In genomic region chr5:103336689-103337490, GRCm38 (mm10) we compare ENCODE assay signal across 9 mouse cellular contexts.
A peak's percentile ranks its signal among the peaks of the same experiment; 100 is the strongest.
DNase-seq lines count a peak whose midpoint lies in the region; ATAC-seq and TF ChIP-seq lines count a peak whose summit lies in the region.
"Had no signal": no experiment of that assay in that cellular context is flagged by ENCODE, and none has a peak within 500 bp of the region (broad histone marks: within the 10 kb centered on the region; RNA-seq: fewer than 3 reads in every experiment).

No protein-coding gene starts in this region.

- H3K4me1 ChIP-seq in heart, embryonic 15.5 days (replicated peaks) = no peaks in the 10 kb centered on the region; the same call in 1 of the 2 replicates
- peaks cover 39% of the 10 kb centered on the region for H3K4me1 ChIP-seq in forebrain, embryonic 10.5 days
- peaks cover 8% of the 10 kb centered on the region; the same call in 1 of the 2 replicates for H3K4me1 ChIP-seq in limb, embryonic 15.5 days

- DNase-seq in heart, postnatal 14 days = no peak
- DNase-seq in brain, embryonic 14.5 days (ENCODE audit: low read depth) = peak; percentile 76
- no peak for DNase-seq in forebrain, embryonic 10.5 days (ENCODE audit: extremely low spot score, low spot score)
- DNase-seq in right cerebral cortex, adult 18-20 months = no peak
- no peak for DNase-seq in B cell, adult 2 months
- no peak for DNase-seq in left cerebral cortex, postnatal 14 days (ENCODE audit: low spot score in 2 of 2)

- peak overlapping the region; percentile 38 for H3K4me2 ChIP-seq in heart, embryonic 15.5 days
- H3K4me2 ChIP-seq in limb, embryonic 15.5 days = 0 out of 2 replicates have a peak overlapping the region, but pooled peaks have one; percentile 6

- H3K36me3 ChIP-seq in heart, embryonic 15.5 days = no peaks in the 10 kb centered on the region
- H3K36me3 ChIP-seq in forebrain, embryonic 10.5 days (replicated peaks) = no peaks in the 10 kb centered on the region
- no peaks in the 10 kb centered on the region for H3K36me3 ChIP-seq in limb, embryonic 15.5 days

- no peak overlapping the region for H3K9ac ChIP-seq in heart, embryonic 15.5 days
- no peak overlapping the region for H3K9ac ChIP-seq in limb, embryonic 15.5 days

- TF ChIP-seq POLR2A in brain, embryonic 14.5 days (IDR thresholded peaks at IDR 0.05; ENCODE audit: borderline replicate concordance, extremely low read depth, insufficient read depth, insufficient read length, poor library complexity, severe bottlenecking) = no peak

- H3K9me3 ChIP-seq in heart, embryonic 15.5 days (replicated peaks) = no peaks in the 10 kb centered on the region
- H3K9me3 ChIP-seq in forebrain, embryonic 10.5 days = peaks cover 3% of the 10 kb centered on the region; the same call in 1 of the 2 replicates
- H3K9me3 ChIP-seq in limb, embryonic 15.5 days = no peaks in the 10 kb centered on the region

- no peaks in the 10 kb centered on the region; the same call in 1 of the 2 replicates for H3K27me3 ChIP-seq in heart, embryonic 15.5 days
- peaks cover 94% of the 10 kb centered on the region for H3K27me3 ChIP-seq in forebrain, embryonic 10.5 days (ENCODE audit: poor library complexity, severe bottlenecking)
- H3K27me3 ChIP-seq in limb, embryonic 15.5 days = peaks cover 5% of the 10 kb centered on the region; the same call in 1 of the 2 replicates

- H3K27ac ChIP-seq in heart, embryonic 15.5 days = no peak overlapping the region
- H3K27ac ChIP-seq in forebrain, embryonic 10.5 days = peak overlapping the region; percentile 35; the same call in 1 of the 2 replicates
- no peak overlapping the region for H3K27ac ChIP-seq in limb, embryonic 15.5 days

- intact Hi-C loops in heart, postnatal 14 days (cut with DNase I) = no loop called here
- intact Hi-C loops in left cerebral cortex, postnatal 14 days (cut with DNase I) = loop anchor here (2.0 kb wide), 1 partner anchor 126 kb away; the partner anchor contains the start of gene Mapk10

- ATAC-seq in heart, embryonic 15.5 days (replicated peaks; ENCODE audit: insufficient number of reproducible peaks, insufficient read depth, low FRiP score, low read depth) = no peak; the same call in 1 of the 2 replicates
- ATAC-seq in limb, embryonic 15.5 days (ENCODE audit: insufficient number of reproducible peaks, low FRiP score, low TSS enrichment, low read depth) = no peak

- TF ChIP-seq CTCF in brain, embryonic 14.5 days (IDR thresholded peaks at IDR 0.05; ENCODE audit: borderline replicate concordance, extremely low read depth, insufficient read depth, insufficient read length) = no peak

- 0 out of 2 replicates have a peak overlapping the region, but pooled peaks have one; percentile 9 for H3K4me3 ChIP-seq in heart, embryonic 15.5 days
- peak overlapping the region; percentile 26; the same call in 1 of the 2 replicates for H3K4me3 ChIP-seq in forebrain, embryonic 10.5 days
- H3K4me3 ChIP-seq in limb, embryonic 15.5 days = no peak overlapping the region
- H3K4me3 ChIP-seq: myocyte had no signal

- WGBS in heart, embryonic 15.5 days = 22% methylated on average over 11 of the region's 11 CpGs
- WGBS in forebrain, embryonic 10.5 days = 15% methylated on average over 11 of the region's 11 CpGs
- 22% methylated on average over 11 of the region's 11 CpGs for WGBS in limb, embryonic 15.5 days
